In genomic region chr1:135020970-135021369, GRCm38 (mm10) we compare ENCODE assay signal across 8 mouse cellular contexts. TPM values are rescaled to one million over a fixed set of nuclear protein-coding genes. Genes with fewer than 3 reads are reported as not detected.
DNase-seq lines count a peak whose midpoint lies in the region; ATAC-seq lines count a peak whose summit lies in the region.

No protein-coding gene starts in this region.

- no peaks in the 10 kb centered on the region; the same call in 1 of the 2 replicates for H3K27me3 ChIP-seq in liver, embryonic 16.5 days (ENCODE audit: control insufficient read depth, insufficient read depth, low read depth, low read length)
- peaks cover 37% of the 10 kb centered on the region for H3K27me3 ChIP-seq in liver, embryonic 12.5 days (replicated peaks)
- H3K27me3 ChIP-seq in hindbrain, embryonic 15.5 days: no peaks in the 10 kb centered on the region
- no peaks in the 10 kb centered on the region for H3K27me3 ChIP-seq in neural tube, embryonic 13.5 days

- no peaks in the 10 kb centered on the region for H3K36me3 ChIP-seq in liver, embryonic 16.5 days (ENCODE audit: control insufficient read depth, insufficient read depth)
- H3K36me3 ChIP-seq in liver, embryonic 12.5 days: no peaks in the 10 kb centered on the region
- H3K36me3 ChIP-seq in hindbrain, embryonic 15.5 days: no peaks in the 10 kb centered on the region
- no peaks in the 10 kb centered on the region for H3K36me3 ChIP-seq in neural tube, embryonic 13.5 days

- peak; percentile 45 to 53 for DNase-seq in cerebellum, postnatal 10 days
- no peak for DNase-seq in cerebellum, postnatal 14 days
- DNase-seq in frontal cortex, postnatal 25 days (ENCODE audit: low spot score in 2 of 2): no peak
- DNase-seq in left cerebral cortex, adult 8-10 months (ENCODE audit: low spot score in 2 of 2): no peak

- 0 out of 2 replicates have a peak, but pooled peaks have one; percentile 30 for ATAC-seq in liver, embryonic 16.5 days (ENCODE audit: low read depth)
- no peak for ATAC-seq in liver, embryonic 12.5 days
- ATAC-seq in hindbrain, embryonic 15.5 days (ENCODE audit: low FRiP score, low read depth): peak; percentile 40; the same call in 1 of the 2 replicates
- ATAC-seq in neural tube, embryonic 13.5 days (ENCODE audit: low read depth): peak; percentile 51; the same call in 1 of the 2 replicates

- H3K4me2 ChIP-seq in liver, embryonic 16.5 days (ENCODE audit: low read depth, low read length): no peak overlapping the region
- no peak overlapping the region for H3K4me2 ChIP-seq in liver, embryonic 12.5 days
- no peak overlapping the region for H3K4me2 ChIP-seq in hindbrain, embryonic 15.5 days
- no peak overlapping the region for H3K4me2 ChIP-seq in neural tube, embryonic 13.5 days

- no peak overlapping the region for H3K9ac ChIP-seq in liver, embryonic 16.5 days (ENCODE audit: low read depth, low read length)
- no peak overlapping the region for H3K9ac ChIP-seq in liver, embryonic 12.5 days
- no peak overlapping the region for H3K9ac ChIP-seq in hindbrain, embryonic 15.5 days
- no peak overlapping the region for H3K9ac ChIP-seq in neural tube, embryonic 13.5 days

- no peaks in the 10 kb centered on the region for H3K9me3 ChIP-seq in liver, embryonic 16.5 days (replicated peaks; ENCODE audit: control insufficient read depth, low read length)
- H3K9me3 ChIP-seq in liver, embryonic 12.5 days (replicated peaks): 0 out of 2 replicates have a peak, but pooled peaks cover 3% of the 10 kb centered on the region
- no peaks in the 10 kb centered on the region for H3K9me3 ChIP-seq in hindbrain, embryonic 15.5 days
- H3K9me3 ChIP-seq in neural tube, embryonic 13.5 days: no peaks in the 10 kb centered on the region

- no peak overlapping the region for H3K4me3 ChIP-seq in liver, embryonic 16.5 days (ENCODE audit: low read depth, low read length)
- no peak overlapping the region for H3K4me3 ChIP-seq in liver, embryonic 12.5 days
- no peak overlapping the region for H3K4me3 ChIP-seq in hindbrain, embryonic 15.5 days
- no peak overlapping the region for H3K4me3 ChIP-seq in neural tube, embryonic 13.5 days

- no peaks in the 10 kb centered on the region; the same call in 1 of the 2 replicates for H3K4me1 ChIP-seq in liver, embryonic 16.5 days (ENCODE audit: control insufficient read depth, low read depth, low read length)
- H3K4me1 ChIP-seq in liver, embryonic 12.5 days: peaks cover 4% of the 10 kb centered on the region; the same call in 1 of the 2 replicates
- peaks cover 23% of the 10 kb centered on the region for H3K4me1 ChIP-seq in hindbrain, embryonic 15.5 days (replicated peaks)
- peaks cover 39% of the 10 kb centered on the region for H3K4me1 ChIP-seq in neural tube, embryonic 13.5 days (replicated peaks)

- H3K27ac ChIP-seq in liver, embryonic 16.5 days (ENCODE audit: low read length): no peak overlapping the region
- no peak overlapping the region for H3K27ac ChIP-seq in liver, embryonic 12.5 days
- no peak overlapping the region for H3K27ac ChIP-seq in hindbrain, embryonic 15.5 days (replicated peaks)
- H3K27ac ChIP-seq in neural tube, embryonic 13.5 days (replicated peaks): no peak overlapping the region

- 17% methylated on average over 5 of the region's 5 CpGs for WGBS in liver, embryonic 16.5 days (ENCODE audit: insufficient replicate concordance)
- 23% methylated on average over 5 of the region's 5 CpGs for WGBS in liver, embryonic 12.5 days (ENCODE audit: insufficient replicate concordance)
- WGBS in hindbrain, embryonic 15.5 days: 16% methylated on average over 5 of the region's 5 CpGs
- 18% methylated on average over 5 of the region's 5 CpGs for WGBS in neural tube, embryonic 13.5 days

RNA-seq across cellular contexts. Expression of gene Ube2t, which starts 58.6 kb away (rescaled TPM):
- 27.9 and 31.8 TPM in 2 replicates for polyA plus RNA-seq in liver, embryonic 16.5 days (2015; fragmentation: Nextera tagmentation; extraction: Ambion mirVana)
- 42.6 and 43.9 TPM in 2 replicates for polyA plus RNA-seq in liver, embryonic 12.5 days (2016; fragmentation: Nextera tagmentation; extraction: Ambion mirVana)
- 12.8 and 15.0 TPM in 2 replicates for polyA plus RNA-seq in hindbrain, embryonic 15.5 days (2015; fragmentation: Nextera tagmentation; extraction: Ambion mirVana)
- 11.7 and 12.9 TPM in 2 replicates for polyA plus RNA-seq in neural tube, embryonic 13.5 days (2015; fragmentation: Nextera tagmentation; extraction: Ambion mirVana)
- 1 to 10 TPM in 3 of 4 experiments, under 1 TPM in 1; 0.84 to 2.7 (median 1.7) TPM for total RNA-seq in left cerebral cortex, adult 8-10 months (2022)

Comparison
In these comparisons a context has a peak if more than half of its experiments do, and no peak if none do; other contexts are left out.
1. DNase-seq: peak in cerebellum, postnatal 10 days (2 of 2); none in cerebellum, postnatal 14 days (0 of 2), frontal cortex, postnatal 25 days (0 of 2) and left cerebral cortex, adult 8-10 months (0 of 2).